Mouse (Mus musculus): ENCODE results near the gene Gabrb1. TPM values are rescaled to one million over a fixed set of nuclear protein-coding genes. Genes with fewer than 3 reads are reported as not detected.

Gene Gabrb1
- polyA plus RNA-seq, 1 experiment: 0.01 TPM

DNA sequence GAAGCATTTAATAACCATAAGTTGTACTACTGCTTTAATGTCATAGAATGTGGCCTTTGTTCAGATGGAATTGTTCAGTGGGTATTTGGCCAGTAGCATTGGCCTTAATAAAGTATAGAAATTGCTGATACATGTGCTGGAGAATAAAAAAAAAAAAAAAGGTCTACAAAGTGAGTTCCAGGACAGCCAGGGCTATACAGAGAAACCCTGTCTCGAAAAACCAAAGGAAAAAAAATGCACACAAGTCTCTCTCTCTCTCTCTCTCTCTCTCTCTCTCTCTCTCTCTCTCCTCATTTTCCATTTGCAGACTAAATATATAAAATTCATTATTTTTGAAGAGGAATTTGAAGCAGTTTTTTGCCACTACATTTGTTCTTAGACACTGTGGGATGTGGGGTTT lies 328.6 kb downstream of the Gabrb1 start:
- H3K36me3 ChIP-seq (ENCODE audit: control insufficient read depth, insufficient read depth): no peaks in the 10 kb centered on the region
- no peaks in the 10 kb centered on the region for H3K27me3 ChIP-seq (ENCODE audit: control insufficient read depth, insufficient read depth, insufficient read length)
- H3K79me2 ChIP-seq (ENCODE audit: control insufficient read depth, insufficient read depth): no peaks in the 10 kb centered on the region
- TF ChIP-seq CEBPB (IDR thresholded peaks at IDR 0.05; ENCODE audit: low read depth) (no peak), FOSL1 (IDR thresholded peaks at IDR 0.05; ENCODE audit: insufficient read depth, low read length, poor library complexity, severe bottlenecking) (no peak), MYOD1 (IDR thresholded peaks at IDR 0.05; ENCODE audit: control insufficient read depth, insufficient read length, low read depth) (no peak), CTCF (IDR thresholded peaks at IDR 0.05; ENCODE audit: control insufficient read depth, insufficient read depth, insufficient read length) (no peak), MAX (IDR thresholded peaks at IDR 0.05) (no peak)
- H3K79me3 ChIP-seq (ENCODE audit: low read depth): no peaks in the 10 kb centered on the region
- H3ac ChIP-seq (ENCODE audit: control insufficient read depth, insufficient read length, low read depth): no peak overlapping the region
- no peak overlapping the region for H3K4me3 ChIP-seq (ENCODE audit: insufficient read depth, poor library complexity, severe bottlenecking)

DNA sequence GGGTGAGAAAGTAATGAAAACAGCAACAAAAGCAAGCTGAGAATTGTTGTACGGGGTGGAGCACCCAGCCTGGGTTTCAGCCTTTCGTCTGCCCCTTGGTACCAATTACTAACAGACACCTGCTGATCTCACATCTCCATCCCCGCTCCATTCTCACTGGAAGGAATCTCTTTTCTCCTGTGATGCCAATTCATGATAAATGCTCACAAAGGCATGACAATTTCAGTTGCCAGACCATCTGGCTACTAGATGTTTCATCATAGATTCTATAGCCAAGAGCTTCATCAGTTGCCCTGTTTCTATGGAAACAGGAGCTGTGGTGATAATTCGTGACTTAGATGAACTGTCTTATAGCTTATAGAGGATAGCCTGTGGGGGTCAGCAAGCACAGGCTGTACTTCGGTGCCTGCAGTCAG lies 329.1 kb downstream of the Gabrb1 start:
- H3ac ChIP-seq (ENCODE audit: control insufficient read depth, insufficient read length, low read depth): no peak overlapping the region
- H3K27me3 ChIP-seq (ENCODE audit: control insufficient read depth, insufficient read depth, insufficient read length): no peaks in the 10 kb centered on the region
- H3K79me3 ChIP-seq (ENCODE audit: low read depth): no peaks in the 10 kb centered on the region
- no peaks in the 10 kb centered on the region for H3K36me3 ChIP-seq (ENCODE audit: control insufficient read depth, insufficient read depth)
- H3K79me2 ChIP-seq (ENCODE audit: control insufficient read depth, insufficient read depth): no peaks in the 10 kb centered on the region
- no peak overlapping the region for H3K4me3 ChIP-seq (ENCODE audit: insufficient read depth, poor library complexity, severe bottlenecking)
- no peak for TF ChIP-seq CTCF (IDR thresholded peaks at IDR 0.05; ENCODE audit: control insufficient read depth, insufficient read depth, insufficient read length)

DNA sequence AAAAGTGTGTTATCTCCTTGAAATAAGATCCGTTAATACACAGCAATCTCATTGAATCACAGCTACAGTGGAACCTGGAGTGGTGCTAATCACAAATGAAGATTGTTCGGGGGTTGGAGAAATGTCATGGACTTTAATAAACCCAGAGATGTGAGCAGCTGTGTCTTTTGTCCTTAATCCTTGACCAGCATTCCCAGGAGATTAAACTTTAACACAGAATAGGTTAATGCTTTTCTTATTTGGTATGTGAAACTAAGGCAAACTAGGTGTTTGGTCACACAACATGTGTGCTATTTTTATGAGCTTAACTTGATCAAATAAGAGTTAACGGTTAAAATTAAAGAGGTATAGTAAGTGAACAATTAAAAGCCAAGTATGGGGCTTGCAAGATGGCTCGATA lies 341.6 kb downstream of the Gabrb1 start:
- Histone ChIP-seq H3K27me3 (ENCODE audit: control insufficient read depth, insufficient read depth, insufficient read length) (no peaks in the 10 kb centered on the region), H3K4me3 (ENCODE audit: insufficient read depth, poor library complexity, severe bottlenecking) (no peak overlapping the region), H3K79me2 (ENCODE audit: control insufficient read depth, insufficient read depth) (no peaks in the 10 kb centered on the region), H3K36me3 (ENCODE audit: control insufficient read depth, insufficient read depth) (no peaks in the 10 kb centered on the region), H3ac (ENCODE audit: control insufficient read depth, insufficient read length, low read depth) (no peak overlapping the region), H3K79me3 (ENCODE audit: low read depth) (no peaks in the 10 kb centered on the region)
- TF ChIP-seq USF1 (IDR thresholded peaks at IDR 0.05; ENCODE audit: low read depth): no peak
- TF ChIP-seq CEBPB (IDR thresholded peaks at IDR 0.05; ENCODE audit: low read depth): no peak
- no peak for TF ChIP-seq CTCF (IDR thresholded peaks at IDR 0.05; ENCODE audit: control insufficient read depth, insufficient read depth, insufficient read length)
- TF ChIP-seq MYOD1 (IDR thresholded peaks at IDR 0.05; ENCODE audit: control insufficient read depth, insufficient read length, low read depth): no peak
- TF ChIP-seq FOSL1 (IDR thresholded peaks at IDR 0.05; ENCODE audit: insufficient read depth, low read length, poor library complexity, severe bottlenecking): no peak
- TF ChIP-seq MYOG (IDR thresholded peaks at IDR 0.05; ENCODE audit: control insufficient read depth, extremely low read depth, insufficient read length): no peak
- TF ChIP-seq MAX (IDR thresholded peaks at IDR 0.05): no peak

DNA sequence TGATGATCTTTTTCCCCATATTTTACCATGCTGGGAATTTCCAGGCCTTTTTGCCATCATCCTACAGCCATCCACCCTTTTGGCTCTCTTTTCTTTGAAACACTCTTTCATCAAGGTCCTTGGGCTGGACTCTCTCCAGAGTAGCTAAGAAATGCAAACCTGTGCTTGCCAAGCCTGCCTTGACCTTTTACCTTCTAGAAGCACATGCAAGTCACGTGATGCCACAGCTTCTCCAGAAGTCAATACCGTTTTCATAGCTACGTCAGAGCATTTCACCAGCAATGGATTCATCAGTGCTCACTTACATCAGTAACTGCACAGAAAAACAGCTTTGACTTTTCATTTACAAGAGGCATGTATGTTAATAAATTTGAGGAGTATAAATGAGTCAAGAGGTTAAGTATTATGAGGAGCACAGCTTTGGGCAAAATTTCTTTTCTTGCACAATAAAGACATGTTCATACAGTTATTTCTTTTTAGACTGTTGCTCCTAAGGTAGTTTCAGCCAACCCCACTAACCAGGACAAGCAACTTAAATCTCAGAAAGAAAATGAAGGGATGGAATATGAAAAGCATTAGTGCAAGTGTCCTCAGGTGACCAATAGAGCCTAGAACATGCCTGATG lies 346.0 kb downstream of the Gabrb1 start:
- Histone ChIP-seq H3K36me3 (ENCODE audit: control insufficient read depth, insufficient read depth) (no peaks in the 10 kb centered on the region), H3K27me3 (ENCODE audit: control insufficient read depth, insufficient read depth, insufficient read length) (no peaks in the 10 kb centered on the region)

DNA sequence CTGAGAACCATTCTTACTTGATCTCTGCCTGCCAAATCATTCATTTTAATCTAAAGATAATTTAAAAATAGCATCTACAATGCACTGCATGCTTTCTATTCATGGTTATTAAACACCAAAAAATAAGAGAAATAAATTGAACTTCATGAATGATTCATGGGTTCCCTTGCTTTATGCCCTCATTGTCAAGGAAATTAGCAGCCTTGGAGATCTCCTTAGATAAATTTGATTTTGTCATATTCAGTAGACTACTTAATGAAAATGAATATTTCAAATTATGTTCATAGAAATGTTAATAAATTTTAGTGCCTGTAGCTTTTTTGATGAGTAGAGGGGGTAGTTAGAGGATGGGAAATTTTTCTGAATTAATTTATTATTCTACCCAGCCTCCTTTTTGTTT lies 379.0 kb downstream of the Gabrb1 start:
- no peaks in the 10 kb centered on the region for H3K36me3 ChIP-seq (ENCODE audit: control insufficient read depth, insufficient read depth)
- H3ac ChIP-seq (ENCODE audit: control insufficient read depth, insufficient read length, low read depth): no peak overlapping the region
- no peaks in the 10 kb centered on the region for H3K79me3 ChIP-seq (ENCODE audit: low read depth)
- H3K27me3 ChIP-seq (ENCODE audit: control insufficient read depth, insufficient read depth, insufficient read length): no peaks in the 10 kb centered on the region
- TF ChIP-seq USF1 (IDR thresholded peaks at IDR 0.05; ENCODE audit: low read depth) (no peak), MYOG (IDR thresholded peaks at IDR 0.05; ENCODE audit: control insufficient read depth, extremely low read depth, insufficient read length) (no peak)
- H3K4me3 ChIP-seq (ENCODE audit: insufficient read depth, poor library complexity, severe bottlenecking): no peak overlapping the region
- no peaks in the 10 kb centered on the region for H3K79me2 ChIP-seq (ENCODE audit: control insufficient read depth, insufficient read depth)

More for the DNA sequence above, 346.0 kb downstream of the Gabrb1 start:
- Histone ChIP-seq H3K79me2 (ENCODE audit: control insufficient read depth, insufficient read depth) (no peaks in the 10 kb centered on the region), H3ac (ENCODE audit: control insufficient read depth, insufficient read length, low read depth) (no peak overlapping the region), H3K79me3 (ENCODE audit: low read depth) (no peaks in the 10 kb centered on the region), H3K4me3 (ENCODE audit: insufficient read depth, poor library complexity, severe bottlenecking) (no peak overlapping the region)
- no peak for TF ChIP-seq MAX (IDR thresholded peaks at IDR 0.05)
- TF ChIP-seq MYOD1 (IDR thresholded peaks at IDR 0.05; ENCODE audit: control insufficient read depth, insufficient read length, low read depth): no peak
- no peak for TF ChIP-seq USF1 (IDR thresholded peaks at IDR 0.05; ENCODE audit: low read depth)
- no peak for TF ChIP-seq MYOG (IDR thresholded peaks at IDR 0.05; ENCODE audit: control insufficient read depth, extremely low read depth, insufficient read length)
- no peak for TF ChIP-seq CEBPB (IDR thresholded peaks at IDR 0.05; ENCODE audit: low read depth)
- no peak for TF ChIP-seq FOSL1 (IDR thresholded peaks at IDR 0.05; ENCODE audit: insufficient read depth, low read length, poor library complexity, severe bottlenecking)
- TF ChIP-seq CTCF (IDR thresholded peaks at IDR 0.05; ENCODE audit: control insufficient read depth, insufficient read depth, insufficient read length): no peak

DNA sequence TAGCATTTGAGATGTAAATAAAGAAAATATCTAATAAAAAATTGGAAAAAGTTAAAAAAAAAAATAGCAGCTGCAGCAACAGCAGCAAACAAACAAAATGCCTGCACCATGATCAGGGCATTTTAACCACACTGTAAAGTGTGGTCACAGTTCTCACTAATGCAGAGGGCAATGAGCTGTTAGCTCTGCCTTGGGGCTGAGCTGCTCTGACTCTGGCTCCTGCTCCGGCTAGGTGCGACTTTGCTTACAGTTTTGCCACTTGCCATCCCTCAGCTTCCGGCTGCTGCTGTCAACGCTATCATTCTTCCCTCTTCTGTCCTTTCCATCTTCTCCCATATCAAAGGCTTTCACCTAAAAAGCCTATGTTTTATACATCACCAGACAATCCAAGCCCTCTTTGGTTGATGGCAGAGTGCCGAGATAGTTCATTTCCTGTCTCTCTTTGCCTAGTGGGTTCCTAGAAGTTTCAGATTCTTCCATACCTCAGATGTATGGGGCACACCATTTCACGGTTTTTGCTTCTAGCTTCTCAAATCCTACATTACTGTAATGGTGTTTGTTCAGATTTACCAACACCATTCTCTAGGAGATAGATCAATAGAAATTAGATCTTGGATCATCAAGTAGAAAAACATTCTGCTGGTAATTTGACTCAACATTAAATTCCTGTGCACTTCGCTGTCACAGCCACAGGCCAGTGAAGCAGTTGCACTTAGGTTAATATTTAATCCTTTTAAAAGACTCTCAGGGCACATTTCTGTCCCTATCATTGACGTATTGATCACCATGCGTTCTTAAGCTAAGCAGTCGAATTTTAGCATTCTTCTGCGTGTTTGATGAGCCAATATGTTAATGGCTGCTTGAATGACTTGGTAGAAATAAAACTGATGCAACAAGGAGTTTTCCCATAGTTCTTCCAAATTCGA lies 385.6 kb downstream of the Gabrb1 start:
- Histone ChIP-seq H3K27me3 (ENCODE audit: control insufficient read depth, insufficient read depth, insufficient read length) (no peaks in the 10 kb centered on the region), H3K4me3 (ENCODE audit: insufficient read depth, poor library complexity, severe bottlenecking) (no peak overlapping the region), H3K36me3 (ENCODE audit: control insufficient read depth, insufficient read depth) (no peaks in the 10 kb centered on the region), H3K79me2 (ENCODE audit: control insufficient read depth, insufficient read depth) (no peaks in the 10 kb centered on the region), H3ac (ENCODE audit: control insufficient read depth, insufficient read length, low read depth) (no peak overlapping the region), H3K79me3 (ENCODE audit: low read depth) (no peaks in the 10 kb centered on the region)
- TF ChIP-seq MYOD1 (IDR thresholded peaks at IDR 0.05; ENCODE audit: control insufficient read depth, insufficient read length, low read depth) (no peak), MYOG (IDR thresholded peaks at IDR 0.05; ENCODE audit: control insufficient read depth, extremely low read depth, insufficient read length) (no peak), MAX (IDR thresholded peaks at IDR 0.05) (no peak), CTCF (IDR thresholded peaks at IDR 0.05; ENCODE audit: control insufficient read depth, insufficient read depth, insufficient read length) (no peak), USF1 (IDR thresholded peaks at IDR 0.05; ENCODE audit: low read depth) (no peak), FOSL1 (IDR thresholded peaks at IDR 0.05; ENCODE audit: insufficient read depth, low read length, poor library complexity, severe bottlenecking) (no peak), CEBPB (IDR thresholded peaks at IDR 0.05; ENCODE audit: low read depth) (no peak)

Data from C2C12 (cell line).